In the genomic region with DNA sequence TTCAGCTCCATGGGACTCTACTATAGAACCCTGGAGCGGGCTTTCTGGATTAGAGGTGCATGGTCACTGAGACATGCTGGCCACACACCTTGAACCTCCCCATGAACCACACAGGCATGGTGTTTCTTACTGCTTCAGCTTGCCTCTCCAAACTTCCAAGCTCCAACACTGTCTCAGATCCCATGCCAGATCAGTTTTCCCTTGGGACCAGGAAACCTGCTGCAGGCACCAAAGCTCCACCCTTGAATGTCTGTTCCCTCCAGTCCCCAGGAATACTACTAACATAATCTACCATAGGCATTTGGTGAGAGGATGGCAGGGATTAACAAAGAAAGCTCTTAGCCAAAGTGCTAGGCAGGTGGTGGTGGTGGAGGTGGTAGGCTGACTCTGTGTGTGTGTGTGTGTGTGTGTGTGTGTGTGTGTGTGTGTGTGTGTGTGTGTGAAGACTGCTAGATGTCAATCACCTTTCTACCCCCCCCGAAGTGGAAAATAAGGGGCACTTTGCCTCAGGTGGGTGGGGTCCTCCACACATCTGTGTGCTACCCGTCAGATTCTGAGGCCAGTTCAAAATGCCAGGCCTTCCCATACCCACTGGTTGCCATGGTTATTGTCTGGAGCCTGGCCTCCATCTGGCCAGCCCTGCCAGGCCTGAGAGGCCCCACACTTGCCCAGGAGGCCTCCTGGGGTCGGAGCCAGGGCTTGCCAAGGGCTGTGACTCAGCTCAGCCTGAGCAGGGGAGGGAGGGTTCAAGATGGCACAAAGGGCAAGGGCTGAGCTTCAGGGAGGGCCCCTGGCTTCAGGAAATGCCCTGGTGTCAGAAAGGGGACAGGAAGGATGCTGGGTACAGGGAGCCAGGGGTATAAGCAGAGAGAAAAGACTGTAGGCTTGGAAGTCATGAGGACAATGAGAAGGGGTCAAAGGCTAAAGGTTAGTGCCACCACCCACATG, we compare ENCODE assay signal across 9 mouse cellular contexts. TPM values are rescaled to one million over a fixed set of nuclear protein-coding genes. Genes with fewer than 3 reads are reported as not detected.
A peak's percentile ranks its signal among the peaks of the same experiment; 100 is the strongest.
DNase-seq lines count a peak whose midpoint lies in the region; ATAC-seq and TF ChIP-seq lines count a peak whose summit lies in the region.
"Had no signal": no experiment of that assay in that cellular context is flagged by ENCODE, and none has a peak within 500 bp of the region (broad histone marks: within the 10 kb centered on the region; RNA-seq: fewer than 3 reads in every experiment).

No protein-coding gene starts in this region.

- WGBS in neural tube, embryonic 14.5 days: 69% methylated on average over 4 of the region's 4 CpGs

- peak; percentile 48 for DNase-seq in gastrocnemius, adult 2 months
- no peak for DNase-seq in gastrocnemius, postnatal 36 days
- no peak for DNase-seq in neural tube, embryonic 10.5 days (ENCODE audit: extremely low spot score, low spot score)
- DNase-seq in cerebellum, postnatal 36 days: peak; percentile 88 to 91
- peak; percentile 32 to 43 for DNase-seq in layer of hippocampus, postnatal 10 days (ENCODE audit: low spot score in 2 of 2)
- peak; percentile 78 to 82 for DNase-seq in spleen, postnatal 4 days (ENCODE audit: low spot score in 2 of 2)
- no peak for DNase-seq in urinary bladder, postnatal 4 days (ENCODE audit: low spot score in 2 of 2)

- H3K4me1 ChIP-seq in neural tube, embryonic 14.5 days (ENCODE audit: control insufficient read depth, insufficient read depth, low read length): no peaks in the 10 kb centered on the region

- H3K36me3 ChIP-seq in neural tube, embryonic 14.5 days (ENCODE audit: control insufficient read depth, insufficient read depth, low read length): no peaks in the 10 kb centered on the region

- H3K4me2 ChIP-seq in neural tube, embryonic 14.5 days (ENCODE audit: low read depth, low read length): no peak overlapping the region
- H3K4me2 ChIP-seq: limb, embryonic 12.5 days had no signal

- no peak for TF ChIP-seq CTCF in gastrocnemius, adult 2 months (IDR thresholded peaks at IDR 0.05)

- H3K27me3 ChIP-seq in neural tube, embryonic 14.5 days (ENCODE audit: control insufficient read depth, insufficient read depth, low read length): no peaks in the 10 kb centered on the region
- H3K27me3 ChIP-seq: limb, embryonic 12.5 days had no signal

- H3K27ac ChIP-seq in gastrocnemius, adult 2 months: peak overlapping the region; percentile 31; the same call in 1 of the 2 replicates
- no peak overlapping the region for H3K27ac ChIP-seq in neural tube, embryonic 14.5 days (ENCODE audit: low read depth, low read length)
- H3K27ac ChIP-seq: limb, embryonic 12.5 days had no signal

- ATAC-seq in neural tube, embryonic 14.5 days (ENCODE audit: low read depth): peak; percentile 70; the same call in 1 of the 2 replicates

- no peak overlapping the region for H3K4me3 ChIP-seq in gastrocnemius, adult 2 months
- H3K4me3 ChIP-seq in neural tube, embryonic 14.5 days (ENCODE audit: low read depth, low read length): no peak overlapping the region
- H3K4me3 ChIP-seq: limb, embryonic 12.5 days had no signal

- H3K9ac ChIP-seq in neural tube, embryonic 14.5 days (replicated peaks; ENCODE audit: low read depth, low read length): no peak overlapping the region
- H3K9ac ChIP-seq: limb, embryonic 12.5 days had no signal

- intact Hi-C loops in gastrocnemius, adult 2 months (cut with DNase I): no loop called here
- intact Hi-C loops in gastrocnemius, postnatal 36 days (cut with DNase I): no loop called here

- no peaks in the 10 kb centered on the region for H3K9me3 ChIP-seq in neural tube, embryonic 14.5 days (ENCODE audit: control insufficient read depth, low read length)
- H3K9me3 ChIP-seq: limb, embryonic 12.5 days had no signal

RNA-seq across cellular contexts. Expression of gene Jade2, which starts 25.2 kb away (rescaled TPM):
- total RNA-seq in gastrocnemius, adult 2 months (2021): 1 to 10 TPM; 7.8 to 7.9 TPM
- 1 to 10 TPM; 3.6 to 4.4 TPM for total RNA-seq in gastrocnemius, postnatal 36 days (2021)
- polyA plus RNA-seq in neural tube, embryonic 14.5 days (2014; fragmentation: Nextera tagmentation; extraction: Ambion mirVana): 0.44 and 0.52 TPM in 2 replicates
- total RNA-seq in layer of hippocampus, postnatal 10 days (2021): 1 to 10 TPM; 8.3 to 8.7 TPM

Comparison
In these comparisons a context has a peak if more than half of its experiments do, and no peak if none do; other contexts are left out.
1. DNase-seq: peak in gastrocnemius, adult 2 months (single experiment), cerebellum, postnatal 36 days (2 of 2), layer of hippocampus, postnatal 10 days (2 of 2) and spleen, postnatal 4 days (2 of 2); none in gastrocnemius, postnatal 36 days (0 of 2), neural tube, embryonic 10.5 days (single experiment) and urinary bladder, postnatal 4 days (0 of 2).